9 mouse cellular contexts compared by ENCODE assay signal in genomic region chr4:45869021-45869815, GRCm38 (mm10). TPM values are rescaled to one million over a fixed set of nuclear protein-coding genes. Genes with fewer than 3 reads are reported as not detected.
DNase-seq lines count a peak whose midpoint lies in the region; ATAC-seq and TF ChIP-seq lines count a peak whose summit lies in the region.
"Had no signal": no experiment of that assay in that cellular context is flagged by ENCODE, and none has a peak within 500 bp of the region (broad histone marks: within the 10 kb centered on the region; RNA-seq: fewer than 3 reads in every experiment).

No protein-coding gene starts in this region.

- peaks cover 5% of the 10 kb centered on the region; the same call in 1 of the 2 replicates for H3K4me1 ChIP-seq in heart, embryonic 15.5 days (replicated peaks)
- H3K4me1 ChIP-seq in hindbrain, embryonic 12.5 days = peaks cover 4% of the 10 kb centered on the region
- peaks cover 3% of the 10 kb centered on the region; the same call in 1 of the 2 replicates for H3K4me1 ChIP-seq in midbrain, postnatal 0 days (ENCODE audit: insufficient read depth, low read length)

- peak overlapping the region; percentile 30 for H3K4me2 ChIP-seq in heart, embryonic 15.5 days
- peak overlapping the region; percentile 33 for H3K4me2 ChIP-seq in hindbrain, embryonic 12.5 days (replicated peaks)
- peak overlapping the region; percentile 10; the same call in 1 of the 2 replicates for H3K4me2 ChIP-seq in midbrain, postnatal 0 days (ENCODE audit: low read depth, low read length, poor library complexity, severe bottlenecking)

- H3K27ac ChIP-seq in heart, embryonic 15.5 days = no peak overlapping the region
- no peak overlapping the region for H3K27ac ChIP-seq in hindbrain, embryonic 12.5 days
- H3K27ac ChIP-seq in midbrain, postnatal 0 days (ENCODE audit: low read depth, low read length) = no peak overlapping the region

- H3K9ac ChIP-seq in heart, embryonic 15.5 days = no peak overlapping the region
- H3K9ac ChIP-seq in hindbrain, embryonic 12.5 days = peak overlapping the region; percentile 25; the same call in 1 of the 2 replicates
- H3K9ac ChIP-seq in midbrain, postnatal 0 days (replicated peaks; ENCODE audit: low read length, poor library complexity, severe bottlenecking) = no peak overlapping the region

- DNase-seq in heart, adult 11 months = no peak
- DNase-seq in embryo, embryonic 10 days (ENCODE audit: low spot score) = peak; percentile 49
- no peak for DNase-seq in midbrain, postnatal 0 days (ENCODE audit: low spot score)
- DNase-seq in cerebellum, postnatal 36 days = no peak
- no peak for DNase-seq in spleen, adult 12 weeks (ENCODE audit: low spot score)
- DNase-seq: adrenal gland, postnatal 10 days had no signal

- no peak overlapping the region for H3K4me3 ChIP-seq in heart, embryonic 15.5 days
- 0 out of 2 replicates have a peak overlapping the region, but pooled peaks have one; percentile 1 for H3K4me3 ChIP-seq in hindbrain, embryonic 12.5 days
- no peak overlapping the region for H3K4me3 ChIP-seq in midbrain, postnatal 0 days (ENCODE audit: low read depth, low read length)

- 32% methylated on average over 24 of the region's 24 CpGs for WGBS in heart, embryonic 15.5 days
- 22% methylated on average over 23 of the region's 24 CpGs for WGBS in hindbrain, embryonic 12.5 days
- WGBS in midbrain, postnatal 0 days = 29% methylated on average over 24 of the region's 24 CpGs

- no peaks in the 10 kb centered on the region for H3K36me3 ChIP-seq in heart, embryonic 15.5 days
- no peaks in the 10 kb centered on the region for H3K36me3 ChIP-seq in hindbrain, embryonic 12.5 days
- H3K36me3 ChIP-seq in midbrain, postnatal 0 days (ENCODE audit: insufficient read depth, low read length) = no peaks in the 10 kb centered on the region

- no peaks in the 10 kb centered on the region for H3K27me3 ChIP-seq in heart, embryonic 15.5 days
- no peaks in the 10 kb centered on the region; the same call in 1 of the 2 replicates for H3K27me3 ChIP-seq in hindbrain, embryonic 12.5 days
- H3K27me3 ChIP-seq in midbrain, postnatal 0 days (ENCODE audit: insufficient read depth, low read length) = no peaks in the 10 kb centered on the region

- ATAC-seq in heart, embryonic 15.5 days (replicated peaks; ENCODE audit: insufficient number of reproducible peaks, insufficient read depth, low FRiP score, low read depth) = no peak; the same call in 1 of the 2 replicates
- no peak for ATAC-seq in hindbrain, embryonic 12.5 days (ENCODE audit: low FRiP score)
- no peak for ATAC-seq in midbrain, postnatal 0 days (ENCODE audit: low FRiP score)
- ATAC-seq in megakaryocyte, adult 5-6 weeks (ENCODE audit: poor library complexity, severe bottlenecking) = no peak

- no peaks in the 10 kb centered on the region for H3K9me3 ChIP-seq in heart, embryonic 15.5 days (replicated peaks)
- no peaks in the 10 kb centered on the region for H3K9me3 ChIP-seq in hindbrain, embryonic 12.5 days (replicated peaks)
- H3K9me3 ChIP-seq in midbrain, postnatal 0 days (ENCODE audit: low read length) = no peaks in the 10 kb centered on the region

- no peak for TF ChIP-seq CTCF in midbrain, postnatal 0 days (IDR thresholded peaks at IDR 0.05)

RNA-seq across cellular contexts. Expression of gene Stra6l, which starts 20.8 kb away (rescaled TPM):
- polyA plus RNA-seq in heart, embryonic 15.5 days (2015; fragmentation: Nextera tagmentation; extraction: Ambion mirVana) = 0.09 and 0.34 TPM in 2 replicates
- 0.43 and 0.64 TPM in 2 replicates for polyA plus RNA-seq in hindbrain, embryonic 12.5 days (2016; fragmentation: Nextera tagmentation; extraction: Ambion mirVana)
- 0.71 and 1.4 TPM in 2 replicates for total RNA-seq in midbrain, postnatal 0 days (2014; rRNA removed)
- polyA plus RNA-seq in midbrain, postnatal 0 days (2015; fragmentation: Nextera tagmentation; extraction: Ambion mirVana) = 0.46 and 0.56 TPM in 2 replicates
- 0.11 and 0.22 TPM in 2 replicates for total RNA-seq in megakaryocyte, adult 5-6 weeks (2015)
- total RNA-seq in megakaryocyte, adult 5-6 weeks (2017) = 0.07 and 0.33 TPM in 2 replicates

RNA-seq across cellular contexts. Expression of gene Ccdc180, which starts 20.9 kb away (rescaled TPM):
- polyA plus RNA-seq in heart, embryonic 15.5 days (2015; fragmentation: Nextera tagmentation; extraction: Ambion mirVana) = 0.11 TPM in 2 replicates
- 0.31 and 1.2 TPM in 2 replicates for polyA plus RNA-seq in hindbrain, embryonic 12.5 days (2016; fragmentation: Nextera tagmentation; extraction: Ambion mirVana)
- 0.27 and 0.52 TPM in 2 replicates for total RNA-seq in midbrain, postnatal 0 days (2014; rRNA removed)
- polyA plus RNA-seq in midbrain, postnatal 0 days (2015; fragmentation: Nextera tagmentation; extraction: Ambion mirVana) = 0.27 and 0.48 TPM in 2 replicates
- total RNA-seq in megakaryocyte, adult 5-6 weeks (2015) = 3.0 and 3.4 TPM in 2 replicates
- total RNA-seq in megakaryocyte, adult 5-6 weeks (2017) = 0.62 and 2.1 TPM in 2 replicates

RNA-seq across cellular contexts. Expression of gene Igfbpl1, which starts 42.5 kb away (rescaled TPM):
- 2.0 and 2.6 TPM in 2 replicates for polyA plus RNA-seq in heart, embryonic 15.5 days (2015; fragmentation: Nextera tagmentation; extraction: Ambion mirVana)
- 47.2 and 48.7 TPM in 2 replicates for polyA plus RNA-seq in hindbrain, embryonic 12.5 days (2016; fragmentation: Nextera tagmentation; extraction: Ambion mirVana)
- total RNA-seq in midbrain, postnatal 0 days (2014; rRNA removed) = 36.5 and 51.6 TPM in 2 replicates
- 8.5 and 10.3 TPM in 2 replicates for polyA plus RNA-seq in midbrain, postnatal 0 days (2015; fragmentation: Nextera tagmentation; extraction: Ambion mirVana)
- total RNA-seq in megakaryocyte, adult 5-6 weeks (2015) = not detected in 2 replicates
- total RNA-seq in megakaryocyte, adult 5-6 weeks (2017) = not detected in 2 replicates
